Mouse (Mus musculus) Muller cell, postnatal 12 days (primary cell): Measurements from ENCODE around the gene Iah1.

ENCODE experiments used
- DNase-seq: peaks from one replicate; pipeline ENCODE4 v3.0.0-alpha.2; 2015; ENCODE audit errors: inconsistent ontology term

The Iah1 gene

GRCm38 (mm10) chr12:21318143-21318895 lies 2.1 kb downstream of the Iah1 start:
- peak; percentile 36 for DNase-seq

- DNase-seq, result no peak
Observed at GRCm38 (mm10) chr12:21320317-21320716, 4.1 kb downstream of the Iah1 start.

GRCm38 (mm10) chr12:21321170-21321569 lies 5.0 kb downstream of the Iah1 start:
- DNase-seq, result no peak

GRCm38 (mm10) chr12:21322296-21322695 lies 6.1 kb downstream of the Iah1 start:
- no peak for DNase-seq

GRCm38 (mm10) chr12:21322856-21323255 lies 6.7 kb downstream of the Iah1 start:
- DNase-seq, result no peak

GRCm38 (mm10) chr12:21324101-21324500 lies 7.9 kb downstream of the Iah1 start:
- DNase-seq, result no peak

GRCm38 (mm10) chr12:21325266-21325665 lies 9.1 kb downstream of the Iah1 start:
- DNase-seq, result no peak

- no peak for DNase-seq
Observed at GRCm38 (mm10) chr12:21326325-21326724, 10.1 kb downstream of the Iah1 start.

GRCm38 (mm10) chr12:21329661-21330400 lies 13.6 kb downstream of the Iah1 start:
- DNase-seq, result no peak

- no peak for DNase-seq
Observed at GRCm38 (mm10) chr12:21330961-21331576, 14.9 kb downstream of the Iah1 start.

GRCm38 (mm10) chr12:21331711-21332110 lies 15.5 kb downstream of the Iah1 start:
- DNase-seq, result no peak

GRCm38 (mm10) chr12:21333021-21333420 lies 16.8 kb downstream of the Iah1 start:
- DNase-seq, result no peak

GRCm38 (mm10) chr12:21333766-21334165 lies 17.6 kb downstream of the Iah1 start:
- DNase-seq, result no peak

- DNase-seq, result no peak
Observed at GRCm38 (mm10) chr12:21335869-21336268, 19.7 kb downstream of the Iah1 start.

- no peak for DNase-seq
Observed at GRCm38 (mm10) chr12:21337171-21337570, 21.0 kb downstream of the Iah1 start.

GRCm38 (mm10) chr12:21340674-21341073 lies 24.5 kb downstream of the Iah1 start:
- no peak for DNase-seq

GRCm38 (mm10) chr12:21346972-21347371 lies 30.8 kb downstream of the Iah1 start:
- DNase-seq, result no peak

- DNase-seq, result no peak
Observed at GRCm38 (mm10) chr12:21350113-21350876, 34.1 kb downstream of the Iah1 start.

- DNase-seq, result no peak
Observed at GRCm38 (mm10) chr12:21353681-21354080, 37.5 kb downstream of the Iah1 start.

- no peak for DNase-seq
Observed at GRCm38 (mm10) chr12:21362686-21363085, 46.5 kb downstream of the Iah1 start.

GRCm38 (mm10) chr12:21363195-21363594 lies 47.0 kb downstream of the Iah1 start:
- DNase-seq, result no peak
